Mouse (Mus musculus): ENCODE data around the gene Olfr619.

Olfr619 gene

DNA sequence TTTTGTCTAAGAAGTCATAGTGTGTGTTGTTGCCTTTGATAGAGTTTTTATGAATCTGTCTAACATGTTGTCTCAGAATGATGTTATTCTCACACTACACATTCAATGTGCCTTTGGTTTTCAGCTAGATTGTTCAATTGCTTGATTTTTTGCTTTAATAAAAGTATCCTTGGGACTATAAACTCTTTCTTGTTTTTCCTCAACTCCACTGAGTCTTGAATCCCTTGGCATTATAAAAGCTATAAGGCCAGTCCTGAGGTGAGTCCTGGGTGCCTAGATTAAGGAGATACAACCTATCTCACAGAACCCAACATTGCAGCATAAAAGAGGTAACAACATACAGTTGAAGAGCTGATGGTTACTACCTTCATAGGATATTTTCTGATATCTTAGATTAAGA, at the start of gene Olfr619:
Gene Olfr619 (plus strand): TSS at position 301 of the 400 bp plus-strand sequence.
- DNase-seq: no peak

DNA sequence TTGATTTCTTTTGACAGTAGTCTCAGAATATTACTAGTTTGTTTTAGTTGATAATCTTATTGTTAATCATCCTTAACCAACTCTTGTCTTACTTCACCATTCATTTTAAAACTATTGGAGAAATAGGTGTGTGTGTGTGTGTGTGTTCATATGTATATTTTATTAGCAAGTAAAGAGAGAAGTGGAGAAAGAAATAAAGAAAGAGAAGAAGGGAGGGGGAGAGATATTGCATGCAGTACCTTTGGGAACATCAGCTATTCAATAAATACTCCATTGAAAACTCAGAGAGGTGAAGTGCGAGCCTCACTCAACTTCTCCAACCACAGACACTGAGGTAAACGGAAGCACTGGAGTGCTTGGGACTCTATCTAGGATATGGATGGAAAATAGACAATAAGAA, 44.6 kb upstream of the Olfr619 start, which contains the start of gene Olfr615:
Gene Olfr615 (plus strand): TSS at position 301 of the 400 bp plus-strand sequence.
- no peak for DNase-seq

DNA sequence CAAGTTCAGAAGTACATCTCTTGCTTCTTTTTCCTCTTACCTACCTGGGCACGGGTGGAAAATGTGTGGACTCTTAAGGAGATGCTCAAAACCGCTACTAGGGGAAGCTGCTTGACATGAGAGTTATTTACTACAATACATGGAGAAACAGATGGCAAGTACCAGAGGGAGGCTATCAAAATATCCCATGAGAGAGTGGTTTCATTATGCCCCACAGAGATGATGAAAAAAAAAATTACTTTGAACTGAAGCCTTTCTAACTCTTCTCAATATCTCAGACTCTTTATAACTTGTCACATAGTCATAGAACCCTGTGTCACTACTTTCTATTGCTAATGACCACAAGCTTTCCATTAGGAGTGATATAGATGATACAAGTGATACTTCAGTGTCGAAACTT, 31.3 kb upstream of the Olfr619 start, which contains the start of gene Olfr616:
Gene Olfr616 (minus strand): TSS at position 101 of the 400 bp plus-strand sequence.
- DNase-seq: no peak

DNA sequence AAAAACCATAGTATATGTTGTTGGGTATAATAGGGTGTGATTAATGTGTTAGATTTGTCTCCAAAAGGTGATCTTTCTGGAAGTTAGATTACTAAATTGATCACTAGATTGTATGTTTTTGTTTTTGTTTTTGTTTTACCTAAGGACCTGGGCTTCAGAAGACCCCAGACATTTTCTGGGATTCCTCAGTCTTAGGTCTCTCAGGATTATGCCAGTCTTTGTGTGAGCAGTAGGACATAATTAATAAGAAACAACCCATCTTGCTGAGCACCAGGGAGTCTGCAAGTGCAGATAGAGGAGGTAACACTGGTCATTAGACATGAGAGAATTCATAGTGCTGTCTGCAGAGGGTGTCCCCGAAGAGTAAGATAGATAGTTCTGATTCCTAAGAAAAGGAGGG, 27.6 kb upstream of the Olfr619 start, which contains the start of gene Olfr617:
Gene Olfr617 (plus strand): TSS at position 301 of the 400 bp plus-strand sequence.
- DNase-seq: no peak

DNA sequence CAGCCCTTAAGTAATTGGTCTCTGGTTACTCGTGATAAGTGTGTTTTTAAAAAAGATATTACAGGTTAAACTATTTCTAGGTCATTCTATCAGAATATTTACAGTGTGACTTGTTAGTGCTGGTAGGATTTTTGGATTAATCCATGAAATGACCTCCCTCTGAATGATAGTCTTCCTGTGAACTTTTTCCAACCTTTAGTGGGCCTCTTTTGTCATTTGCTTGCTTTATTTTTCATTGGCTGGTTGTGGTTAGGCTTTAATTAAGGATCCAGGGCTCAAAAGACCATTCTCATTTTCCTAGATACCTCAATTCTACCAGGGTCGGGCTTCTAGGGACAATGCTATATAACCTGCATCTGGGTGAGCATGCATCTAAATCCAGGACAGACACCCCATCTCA, 10.6 kb upstream of the Olfr619 start, which contains the start of gene Olfr618:
Gene Olfr618 (plus strand): TSS at position 301 of the 400 bp plus-strand sequence.
- no peak for DNase-seq

DNA sequence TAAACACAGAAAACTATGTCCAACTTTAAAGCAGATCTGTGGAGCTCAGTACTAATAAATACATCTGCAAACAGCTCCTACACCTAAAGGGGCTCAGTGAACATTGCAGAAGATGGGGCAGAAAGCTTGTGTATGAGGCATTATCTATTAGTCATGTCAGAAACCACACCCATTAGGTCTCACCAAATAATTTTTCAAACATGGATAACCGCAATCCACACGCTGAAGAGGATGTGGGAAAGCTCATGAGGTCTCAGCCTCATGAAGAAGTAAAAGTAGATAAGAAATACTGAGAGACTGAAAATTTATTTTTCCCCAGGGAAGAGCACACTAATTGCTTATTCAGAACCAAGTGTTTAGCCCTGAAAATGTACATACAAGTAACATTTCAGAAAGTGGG, 7.0 kb downstream of the Olfr619 start:
- DNase-seq: no peak

DNA sequence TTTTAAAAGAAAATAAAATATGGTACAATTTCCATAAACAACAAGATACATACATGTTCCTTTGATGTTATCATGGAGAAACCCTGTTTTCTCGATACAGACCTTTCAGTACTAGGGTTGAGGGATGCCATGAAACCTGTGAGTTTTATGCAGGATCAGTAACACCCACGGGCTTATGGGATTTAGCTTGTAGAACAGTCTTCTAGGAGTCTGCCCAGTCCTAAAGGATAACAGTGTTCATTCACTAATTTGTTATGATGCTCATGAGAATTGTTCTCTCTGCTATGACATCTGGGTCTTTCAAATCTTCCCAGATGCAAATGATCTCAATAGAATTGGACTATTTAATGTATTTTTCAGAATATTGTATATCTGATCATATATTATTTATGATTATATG, 12.1 kb downstream of the Olfr619 start, which contains the start of gene Olfr620:
Gene Olfr620 (minus strand): TSS at position 101 of the 400 bp plus-strand sequence.
- no peak for DNase-seq

DNA sequence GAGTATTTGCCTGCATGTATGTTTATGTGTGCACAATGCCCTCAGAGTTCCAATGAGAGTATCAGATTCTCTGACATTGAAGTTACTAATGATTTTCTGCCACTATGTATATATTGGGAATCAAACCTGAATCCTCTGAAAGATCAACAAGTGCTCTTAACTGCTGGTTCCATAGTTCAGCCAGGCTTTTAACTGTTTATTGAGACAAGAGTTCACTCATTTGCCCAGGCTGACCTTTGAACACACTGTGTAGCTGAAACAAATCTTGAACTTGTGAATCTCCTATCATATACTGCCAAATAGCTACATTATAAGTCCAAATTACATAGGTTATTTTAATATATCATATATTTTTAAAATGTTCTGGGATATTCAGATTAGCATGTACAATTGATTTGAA, 36.4 kb downstream of the Olfr619 start:
- no peak for DNase-seq

DNA sequence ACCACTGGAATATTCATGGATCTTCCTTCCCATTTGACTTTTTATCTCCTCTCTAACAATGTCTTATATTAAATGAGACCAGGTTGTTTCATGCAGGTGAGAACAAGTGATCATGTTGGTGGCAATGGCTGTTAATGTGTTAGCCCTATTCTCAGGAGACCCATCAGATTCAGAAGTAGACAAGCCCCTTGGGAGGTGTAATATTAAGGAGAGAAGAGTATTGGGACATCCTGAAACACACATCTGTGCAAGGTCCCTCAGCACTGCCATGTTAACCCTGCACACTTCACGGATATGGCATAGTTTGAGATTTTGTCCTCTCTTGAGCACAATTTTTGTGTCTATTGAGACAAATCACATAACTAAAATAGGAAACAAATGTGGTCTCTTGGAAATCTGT, 42.2 kb downstream of the Olfr619 start, which contains the start of gene Olfr622:
Gene Olfr622 (minus strand): TSS at position 101 of the 400 bp plus-strand sequence.
- no peak for DNase-seq

DNA sequence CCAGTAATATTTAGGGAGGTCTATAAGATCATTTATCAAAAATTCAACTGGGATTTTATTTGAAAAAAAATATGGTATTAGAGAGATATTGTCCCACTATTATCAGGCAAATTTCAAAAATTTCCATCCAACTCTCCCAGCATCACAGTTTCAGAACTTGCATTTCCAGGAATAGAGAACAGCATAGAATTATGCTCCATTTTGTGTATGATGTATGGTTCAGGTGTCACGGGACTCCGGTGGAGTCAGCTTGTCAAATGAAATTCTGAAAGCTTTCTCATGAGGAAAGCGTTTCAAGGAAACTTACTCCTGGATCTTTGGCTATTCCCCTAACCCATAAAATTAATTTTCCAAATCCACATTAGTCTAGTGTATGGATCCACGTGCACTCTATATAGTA, 43.7 kb downstream of the Olfr619 start:
- no peak for DNase-seq

Measured in cerebellum, adult 18-20 months (tissue).